Mouse (Mus musculus) retina, postnatal 1 day (tissue): ENCODE measurements around the gene 4931423N10Rik.
A peak's percentile ranks its signal among the peaks of the same experiment; 100 is the strongest.

Experiments
- DNase-seq: peaks from one replicate; pipeline ENCODE4 v3.0.0-alpha.2; 2012

4931423N10Rik gene

GRCm38 (mm10) chr2:23207070-23207526 is at the start of gene 4931423N10Rik:
Gene 4931423N10Rik (plus strand): TSS chr2:23207476.
- peak; percentile 11 for DNase-seq

- no peak for DNase-seq
Measured at GRCm38 (mm10) chr2:23172305-23172704, 35.0 kb upstream of the 4931423N10Rik start.

- no peak for DNase-seq
Measured at GRCm38 (mm10) chr2:23194366-23194765, 12.9 kb upstream of the 4931423N10Rik start.

- DNase-seq = no peak
Measured at GRCm38 (mm10) chr2:23201034-23201433, 6.2 kb upstream of the 4931423N10Rik start.

DNA sequence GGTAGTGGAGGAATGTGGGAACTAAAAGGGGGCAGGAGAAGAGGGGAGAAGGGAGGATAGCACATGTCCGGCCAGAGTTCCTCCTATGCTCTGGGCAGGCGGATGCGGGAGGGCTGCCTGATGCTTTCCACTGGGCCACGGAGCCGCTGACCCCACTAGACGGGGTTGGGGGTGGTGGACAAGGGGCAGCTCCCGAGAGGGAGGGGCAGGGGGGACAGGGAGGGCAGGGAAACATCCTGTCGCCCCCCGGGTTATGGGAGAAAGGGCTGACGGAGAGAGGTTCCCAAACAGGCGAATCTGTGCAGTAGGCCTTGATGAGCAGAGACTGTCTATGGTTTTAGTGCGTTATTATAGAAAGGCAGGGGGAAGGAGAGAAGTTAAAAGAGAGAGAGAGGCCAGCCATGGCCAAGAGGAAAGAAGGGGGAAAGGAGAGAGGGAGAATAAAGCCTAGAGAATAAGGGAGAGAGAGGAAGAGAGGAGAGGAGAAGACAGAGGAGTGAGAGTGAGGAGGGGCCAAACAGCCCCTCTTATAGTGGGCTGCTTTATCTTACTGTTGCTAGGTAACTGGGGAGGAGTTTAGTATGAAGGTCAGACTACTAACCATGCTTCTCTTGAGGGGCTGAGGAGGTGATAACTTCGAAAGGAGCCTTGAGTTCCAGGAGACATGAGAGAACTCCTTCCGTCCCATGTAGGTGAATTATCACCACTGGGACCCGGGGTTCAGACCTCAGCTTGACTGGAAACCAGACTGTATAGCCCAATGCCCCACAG is 4.2 kb upstream of the 4931423N10Rik start:
- no peak for DNase-seq

DNA sequence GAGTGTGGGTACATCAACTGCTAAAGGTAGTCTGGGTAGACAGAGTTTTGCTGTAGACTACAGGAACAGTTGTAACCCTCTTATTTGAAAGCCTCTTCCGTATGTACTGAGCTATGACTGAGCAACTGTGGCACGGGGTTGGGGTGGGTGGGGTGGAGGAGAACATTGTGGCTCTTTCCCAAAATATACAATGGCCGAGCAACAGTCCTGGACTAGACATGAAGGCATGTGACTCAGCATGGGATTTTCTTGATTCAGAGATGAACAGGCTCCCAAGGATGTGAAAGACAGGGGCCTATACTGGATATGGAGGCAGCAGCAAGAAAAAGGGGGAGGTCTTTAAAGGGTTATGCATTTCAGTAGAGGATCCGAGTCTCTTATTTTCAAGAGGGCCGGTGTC is 6.4 kb downstream of the 4931423N10Rik start:
- DNase-seq = no peak

GRCm38 (mm10) chr2:23225199-23225598 is 17.9 kb downstream of the 4931423N10Rik start:
- DNase-seq = peak; percentile 53

- no peak for DNase-seq
Measured at GRCm38 (mm10) chr2:23228463-23228862, 21.2 kb downstream of the 4931423N10Rik start.

DNA sequence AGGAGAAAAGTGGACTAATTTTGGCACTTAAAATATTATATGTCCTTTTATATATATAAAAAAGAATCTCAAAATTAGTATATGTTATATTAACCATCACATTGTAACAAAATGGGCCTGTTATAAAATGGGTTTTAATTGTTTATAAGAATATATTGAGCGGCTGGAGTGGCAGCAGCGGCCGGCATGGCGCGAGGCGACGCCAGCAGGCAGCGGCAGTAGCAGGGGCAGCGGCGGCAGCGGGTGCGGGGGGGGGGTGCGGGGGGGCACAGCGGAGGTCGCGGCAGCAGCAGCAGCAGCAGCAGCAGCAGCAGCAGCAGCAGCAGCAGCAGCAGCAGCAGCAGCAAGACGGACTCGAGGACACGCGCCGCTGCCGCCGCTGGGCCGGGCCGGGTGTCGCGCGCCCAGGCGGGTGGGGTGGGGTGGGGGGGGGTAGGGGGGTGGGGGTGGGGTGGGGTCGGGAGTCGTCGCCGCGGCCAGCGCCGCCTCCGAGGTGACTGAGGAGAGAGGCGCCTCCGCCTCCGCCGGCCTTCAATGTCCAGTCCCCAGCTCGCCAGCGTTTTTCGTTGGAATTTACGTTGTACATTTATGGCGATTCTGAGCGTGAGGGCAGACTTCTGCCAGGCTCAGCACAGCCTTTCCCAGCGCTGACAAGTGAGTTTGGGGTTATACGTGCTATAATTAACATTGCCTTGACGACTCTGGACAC is 26.9 kb downstream of the 4931423N10Rik start:
- peak; percentile 59 for DNase-seq

- DNase-seq = peak; percentile 19
Measured at GRCm38 (mm10) chr2:23290991-23291390, 83.7 kb downstream of the 4931423N10Rik start.

DNA sequence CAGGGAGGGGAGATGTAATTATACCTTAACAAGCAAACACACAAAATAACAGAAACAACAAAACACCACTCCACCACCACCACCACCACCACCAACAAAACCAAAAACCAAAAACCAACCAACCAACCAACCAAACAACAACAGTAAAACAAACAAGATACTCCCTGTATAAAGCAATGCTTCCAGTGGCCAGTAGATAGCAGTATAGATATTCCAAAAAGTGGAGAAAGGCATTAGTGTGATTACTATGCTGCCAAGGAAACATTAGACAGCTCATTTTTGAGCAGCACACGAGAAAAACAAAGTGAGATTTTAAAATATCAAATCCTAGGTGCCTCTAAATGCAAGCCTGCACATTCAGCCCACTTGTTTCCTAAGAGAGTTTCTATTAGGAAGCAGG is 107.6 kb downstream of the 4931423N10Rik start:
- DNase-seq = peak; percentile 19
